Mouse (Mus musculus): ENCODE data around the gene Sit1.

GRCm38 (mm10) chr4:43530581-43530980, 47.0 kb upstream of the Sit1 start:
- no peak for TF ChIP-seq GATA1 (IDR thresholded peaks at IDR 0.05; ENCODE audit: low read length)
- TF ChIP-seq TAL1 (IDR thresholded peaks at IDR 0.05; ENCODE audit: low read length): no peak

All from erythroblast, embryonic 14.5 days (primary cell).